Mouse (Mus musculus): ENCODE measurements around the gene Rnls.
"Not testable (repeated sequence)": the region's sequence is repeated elsewhere in the genome, so short reads cannot be mapped to it uniquely, and the experiment has no call there.

Gene Rnls

DNA sequence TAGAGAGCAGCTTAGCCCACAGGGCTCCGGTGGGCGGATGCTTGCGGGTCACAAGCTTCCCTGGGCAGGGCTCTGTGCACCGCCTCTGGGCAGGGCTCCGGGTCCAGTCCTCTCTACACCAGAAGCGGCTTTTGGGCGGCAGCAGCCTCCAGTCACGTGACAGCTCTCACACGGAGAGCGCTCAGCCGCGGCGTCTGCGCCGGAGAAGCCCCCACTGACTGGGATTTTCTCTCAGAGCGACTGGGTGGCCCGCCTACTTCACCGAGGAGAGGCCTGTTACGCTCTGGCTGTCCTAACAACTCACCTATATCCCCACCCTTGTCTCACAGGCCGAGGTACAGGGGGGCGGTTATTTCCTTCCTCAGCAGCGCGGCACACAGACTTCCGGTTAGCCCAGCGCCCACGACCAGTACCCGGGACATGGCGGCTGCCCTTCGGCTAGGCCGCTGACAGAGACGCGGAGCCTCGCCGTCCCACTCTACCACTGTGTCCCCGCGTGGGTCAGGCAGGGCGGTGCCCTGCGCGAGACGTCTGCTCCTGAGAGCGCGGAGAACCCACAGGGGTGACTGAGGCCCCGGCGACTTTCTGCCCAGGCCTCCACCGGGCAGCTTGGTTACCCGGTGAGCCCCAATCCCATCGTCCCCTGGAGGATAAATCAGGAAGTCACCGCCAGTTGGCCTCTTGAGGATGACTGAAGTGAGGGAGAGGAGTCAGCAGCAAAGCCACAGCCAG is at the start of gene Rnls:
Rnls (minus strand) TSS at position 645 of the 732 bp plus-strand sequence.
- DNase-seq = peak; percentile 92

DNA sequence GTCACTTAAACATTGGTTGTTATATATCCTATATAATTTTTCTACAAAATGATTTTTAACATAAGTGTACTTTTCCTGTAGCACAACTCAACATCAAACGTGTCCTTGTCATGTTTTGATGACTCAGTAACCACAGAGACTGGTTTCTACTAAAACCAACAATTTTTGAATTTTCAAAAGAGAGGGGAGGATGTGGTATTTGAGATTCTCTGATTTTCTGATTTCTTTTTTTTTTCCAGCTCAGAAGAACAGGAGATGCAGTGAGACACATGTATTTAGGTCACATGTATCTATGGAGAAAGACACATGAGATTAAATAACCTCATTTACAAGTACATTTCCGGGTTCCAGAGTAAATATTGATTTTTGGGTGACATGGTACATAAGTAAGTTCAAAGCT is 37.4 kb upstream of the Rnls start:
- no peak for DNase-seq

GRCm38 (mm10) chr19:33419368-33419767 is 27.3 kb upstream of the Rnls start:
- DNase-seq = not testable (repeated sequence)

- no peak for DNase-seq
These were observed 11.3 kb downstream of the Rnls start for GRCm38 (mm10) chr19:33380825-33381224.

GRCm38 (mm10) chr19:33380386-33380785 is 11.7 kb downstream of the Rnls start:
- DNase-seq = peak; percentile 61

GRCm38 (mm10) chr19:33368808-33369207 is 23.3 kb downstream of the Rnls start:
- no peak for DNase-seq

DNA sequence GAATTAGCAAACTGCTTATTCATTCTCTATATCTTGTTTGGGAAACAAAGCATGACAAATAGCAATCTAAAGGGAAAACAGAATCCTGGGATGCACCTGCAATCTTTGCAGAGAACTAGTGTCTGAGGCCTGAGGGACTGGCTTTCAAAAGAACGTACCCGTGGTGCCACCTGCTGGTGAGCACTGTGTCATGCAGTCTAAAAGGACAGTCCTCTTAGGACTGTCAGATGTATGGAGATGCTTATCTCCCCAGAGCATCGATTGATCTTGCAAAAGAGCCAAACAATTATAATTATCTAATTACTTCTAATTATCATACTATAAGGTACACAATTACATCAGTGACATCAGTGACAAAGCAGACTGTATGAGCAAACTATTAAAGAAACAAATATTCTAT is 25.4 kb downstream of the Rnls start:
- peak; percentile 78 for DNase-seq

- no peak for DNase-seq
These were observed 35.1 kb downstream of the Rnls start for GRCm38 (mm10) chr19:33357019-33357418.

DNA sequence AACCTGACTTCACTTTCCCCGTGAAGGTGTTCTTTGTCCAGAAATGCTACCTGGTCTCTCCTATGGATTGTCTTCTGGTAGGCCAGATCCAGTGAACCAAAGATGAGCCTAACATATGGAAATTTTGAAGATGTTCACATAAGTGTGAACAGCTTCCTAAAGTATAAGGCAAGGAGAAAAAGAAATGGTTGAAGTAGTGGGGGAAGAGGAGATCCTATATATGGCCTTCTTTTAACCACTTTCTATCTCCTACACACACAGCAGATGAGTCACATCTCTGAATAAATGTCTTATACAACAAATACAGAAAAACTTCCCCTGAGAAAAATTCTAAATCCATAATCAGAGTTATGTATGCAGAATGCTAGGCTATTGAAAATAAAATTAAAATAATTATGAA is 52.0 kb downstream of the Rnls start:
- DNase-seq = no peak

- DNase-seq = no peak
These were observed 65.1 kb downstream of the Rnls start for GRCm38 (mm10) chr19:33326706-33327641.

DNA sequence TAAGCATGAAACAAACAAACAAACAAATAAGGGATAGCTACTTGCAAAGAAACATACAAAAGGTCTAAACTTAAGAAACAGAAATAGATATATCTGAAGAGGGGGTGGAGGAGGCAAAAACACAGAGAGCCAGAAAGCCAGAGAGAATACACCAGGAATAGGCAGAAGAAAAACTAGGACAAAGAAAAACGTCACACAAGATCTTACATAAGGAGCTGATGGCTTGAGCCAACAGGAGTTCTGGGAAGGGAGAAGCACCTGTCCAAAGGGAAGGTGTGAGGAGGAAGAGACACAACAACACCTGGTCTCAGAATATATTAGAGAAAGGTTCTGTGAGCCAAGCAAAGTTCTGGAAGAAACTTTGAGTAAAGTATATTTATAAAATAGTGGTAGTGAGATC is 73.3 kb downstream of the Rnls start:
- DNase-seq = no peak

- DNase-seq = no peak
These were observed 75.0 kb downstream of the Rnls start for GRCm38 (mm10) chr19:33317130-33317529.

DNA sequence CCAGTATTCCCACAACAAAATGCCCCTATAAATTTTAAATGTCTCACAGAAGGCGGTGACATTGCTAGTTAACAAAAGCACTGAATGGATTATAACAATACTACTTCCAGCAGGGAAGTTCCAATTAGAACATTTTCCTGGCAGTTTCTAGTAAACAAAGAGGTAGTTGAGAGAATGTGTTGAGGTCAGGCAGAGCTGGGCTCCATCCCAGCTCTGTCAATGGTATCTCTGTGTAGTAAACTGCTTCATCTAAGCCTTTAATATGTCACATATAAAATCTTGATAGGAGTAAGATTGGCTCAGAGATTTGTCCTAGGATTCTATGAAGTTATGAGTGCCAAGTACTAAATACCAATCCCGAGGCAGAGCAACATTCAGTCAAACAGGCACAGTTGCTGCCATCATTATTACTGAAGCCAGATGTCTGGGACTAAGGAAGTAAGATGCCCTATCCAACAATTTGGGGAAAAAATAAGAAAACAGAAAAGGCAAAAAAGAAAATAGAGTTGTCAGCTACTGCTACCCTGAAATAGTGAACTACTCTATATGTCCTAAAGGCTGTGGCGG is 92.3 kb downstream of the Rnls start:
- no peak for DNase-seq

GRCm38 (mm10) chr19:33296338-33296737 is 95.8 kb downstream of the Rnls start:
- peak; percentile 9 for DNase-seq

GRCm38 (mm10) chr19:33282985-33283384 is 109.1 kb downstream of the Rnls start:
- DNase-seq = peak; percentile 10

GRCm38 (mm10) chr19:33276421-33276820 is 115.7 kb downstream of the Rnls start:
- no peak for DNase-seq

DNA sequence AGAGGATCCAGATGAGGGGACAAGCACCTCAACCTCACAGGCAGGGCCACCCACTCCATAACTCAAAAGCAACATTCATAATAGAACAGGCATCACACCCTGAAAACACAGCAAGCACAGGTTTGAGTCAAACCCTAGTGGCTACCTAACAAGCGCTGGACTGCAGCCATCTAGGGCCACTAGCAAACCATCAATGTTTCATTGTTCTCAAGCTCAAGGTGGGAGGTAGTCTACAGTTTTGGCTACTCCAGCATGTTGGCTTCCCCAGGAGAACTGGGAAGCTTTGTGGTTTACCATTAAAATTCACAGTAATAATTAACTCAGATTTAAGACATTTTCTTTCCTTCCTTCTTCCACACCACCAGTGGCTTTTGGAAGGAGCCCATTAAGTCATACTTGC is 118.4 kb downstream of the Rnls start:
- DNase-seq = no peak

DNA sequence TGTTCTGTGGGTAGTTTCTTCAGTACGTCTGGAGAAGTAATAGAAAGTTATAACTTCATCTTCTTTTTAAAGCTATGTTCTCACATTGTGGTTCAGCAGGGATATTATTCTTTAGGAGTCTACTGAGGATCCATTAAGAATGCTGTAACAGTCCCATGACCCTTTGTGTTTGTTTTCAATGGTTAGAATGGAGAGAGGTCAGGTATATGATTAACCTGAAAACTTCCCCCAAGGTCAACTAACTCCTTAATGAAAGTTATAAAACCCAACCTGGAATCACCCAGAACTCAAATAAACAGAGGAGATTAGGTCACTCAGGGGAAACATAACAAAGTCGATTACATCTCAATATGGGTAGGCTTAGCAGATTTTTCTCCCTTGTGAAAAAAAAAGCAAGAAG is 120.5 kb downstream of the Rnls start:
- peak; percentile 8 for DNase-seq

DNA sequence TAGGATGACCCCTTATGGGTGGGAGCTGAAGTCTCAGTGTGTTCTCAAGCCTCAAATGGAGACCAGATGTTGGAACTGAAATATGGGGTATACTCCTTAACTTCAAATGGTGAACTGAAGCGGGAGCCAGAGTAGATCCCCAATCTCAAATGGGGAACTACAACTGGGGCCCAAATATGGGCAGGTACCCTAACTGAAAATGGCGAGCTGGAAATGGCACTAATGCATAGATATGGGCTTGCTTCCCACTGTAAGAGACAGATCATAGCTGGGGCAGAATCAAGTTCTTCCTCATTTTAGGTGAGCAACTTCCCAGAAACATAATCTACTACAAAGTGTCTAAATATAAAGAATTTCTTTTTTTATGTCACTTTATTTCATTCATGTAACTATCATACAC is 121.9 kb downstream of the Rnls start:
- DNase-seq = peak; percentile 17

DNA sequence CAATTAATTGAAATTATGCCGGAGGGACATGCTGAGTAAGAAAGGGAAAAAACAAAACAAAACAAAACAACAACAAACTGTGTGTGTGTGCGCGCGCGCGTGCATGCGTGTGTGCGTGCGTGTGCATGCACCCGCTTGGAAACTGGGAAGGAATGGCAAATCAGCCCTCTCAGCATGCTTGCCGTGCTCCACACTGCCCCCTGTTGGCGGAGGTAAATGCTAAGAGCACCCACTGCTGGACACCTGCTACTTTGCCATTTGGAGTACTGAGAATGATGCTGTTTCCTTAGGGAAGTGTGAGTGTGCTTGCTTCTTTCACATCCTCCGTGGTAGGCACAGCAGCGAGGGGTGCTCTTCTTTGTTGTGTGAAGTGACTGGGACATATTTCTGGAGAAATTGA is 124.1 kb downstream of the Rnls start:
- peak; percentile 5 for DNase-seq

- peak; percentile 1 for DNase-seq
These were observed 126.8 kb downstream of the Rnls start for GRCm38 (mm10) chr19:33265245-33265644.

- DNase-seq = no peak
These were observed 127.7 kb downstream of the Rnls start for GRCm38 (mm10) chr19:33264224-33264993.

DNA sequence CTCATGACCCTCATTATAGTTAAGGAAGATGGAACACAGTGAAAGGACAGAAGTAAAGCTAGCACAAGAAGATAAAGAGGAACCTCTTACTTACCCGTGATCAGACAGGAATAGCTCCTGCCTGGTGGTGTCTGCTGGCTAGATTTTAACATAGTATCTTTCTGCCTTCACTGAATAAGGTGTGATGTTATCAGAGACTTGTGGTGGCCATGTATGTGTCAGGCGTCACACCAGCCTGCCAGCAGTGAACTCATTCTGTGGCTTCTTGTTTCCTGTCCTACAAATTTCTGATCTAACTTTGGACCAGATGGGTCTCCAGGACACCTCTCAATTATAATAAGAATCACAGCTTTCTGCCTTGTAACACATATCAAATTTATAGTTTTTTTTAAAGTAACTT is 129.7 kb downstream of the Rnls start:
- no peak for DNase-seq
